Mouse (Mus musculus): ENCODE measurements at regions not wholly inside any gene's neighbourhood (a gene's known extent, or its start where the extent isn't known, plus 50 kb on each side); places are given as distances from the start of the nearest gene placed in this dataset.
"Not testable (repeated sequence)": the region's sequence is repeated elsewhere in the genome, so short reads cannot be mapped to it uniquely, and the experiment has no call there.

DNA sequence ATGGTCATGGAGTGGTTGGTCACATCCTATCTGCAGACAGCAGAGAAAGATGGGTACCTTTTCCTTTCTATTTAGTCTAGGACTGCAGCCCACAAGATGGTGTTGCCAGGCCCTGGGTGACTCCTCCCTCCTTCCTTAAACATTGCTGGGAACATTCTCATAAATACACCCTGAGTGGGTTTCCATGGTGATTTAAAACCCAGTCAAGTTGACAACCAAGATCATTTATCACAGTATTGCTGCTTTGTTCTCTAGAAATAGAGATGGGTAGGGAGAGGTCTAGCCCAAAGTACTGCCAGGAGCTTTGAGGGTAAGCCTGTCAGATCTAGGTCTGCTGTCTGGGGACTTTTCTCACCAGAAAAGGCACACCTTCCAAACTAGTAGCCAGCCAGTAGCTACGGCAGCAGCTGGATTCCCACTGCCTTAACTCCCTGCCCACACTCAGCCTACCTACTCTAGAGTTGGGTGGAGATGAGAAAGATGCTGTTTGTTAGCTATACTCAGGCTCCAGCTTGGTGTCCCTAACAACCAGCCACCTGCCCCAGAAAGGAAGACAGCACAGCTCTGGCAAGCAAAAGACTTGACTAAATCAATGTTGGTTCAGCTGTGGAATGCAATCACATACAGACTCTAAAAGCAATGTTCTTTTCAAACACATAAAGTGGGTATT, 470.4 kb upstream of the Ercc4 start:
- 76% methylated on average over 1 of the region's 1 CpGs for WGBS
- H3K4me3 ChIP-seq (ENCODE audit: low read length) = no peak overlapping the region
- H3K9ac ChIP-seq (ENCODE audit: low read length) = no peak overlapping the region
- no peaks in the 10 kb centered on the region for H3K36me3 ChIP-seq (ENCODE audit: control insufficient read depth, insufficient read depth)
- no peaks in the 10 kb centered on the region for H3K4me1 ChIP-seq (ENCODE audit: control insufficient read depth, insufficient read depth, low read length)
- H3K27ac ChIP-seq (ENCODE audit: low read length) = no peak overlapping the region
- H3K9me3 ChIP-seq (replicated peaks; ENCODE audit: control insufficient read depth, low read length) = no peaks in the 10 kb centered on the region
- H3K27me3 ChIP-seq (ENCODE audit: control insufficient read depth, insufficient read depth, low read length) = no peaks in the 10 kb centered on the region
- no peak overlapping the region for H3K4me2 ChIP-seq (ENCODE audit: low read depth, low read length)
- no peak for ATAC-seq (replicated peaks; ENCODE audit: extremely low read depth, insufficient read depth, low FRiP score)

DNA sequence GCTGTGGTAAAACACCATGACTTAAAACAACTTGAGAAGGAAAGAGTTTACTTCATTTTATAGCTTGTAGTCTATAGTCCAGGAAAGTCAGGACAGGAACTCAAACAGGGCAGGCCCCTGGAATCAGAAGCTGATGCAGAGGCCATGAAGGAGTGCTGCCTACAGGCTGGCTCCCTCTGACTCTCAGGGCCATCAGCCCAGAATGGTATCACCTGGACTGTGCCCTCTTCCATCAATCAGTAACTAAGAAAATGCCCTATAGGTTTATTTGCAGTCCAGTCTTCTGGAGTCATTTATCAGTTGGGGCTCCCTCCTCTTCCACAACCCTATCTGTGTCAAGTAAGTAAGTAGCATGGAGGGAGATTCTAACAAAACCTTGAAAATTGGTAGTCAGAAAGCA, 466.4 kb upstream of the Ercc4 start:
- H3K9ac ChIP-seq (ENCODE audit: low read length) = no peak overlapping the region
- H3K4me3 ChIP-seq (ENCODE audit: low read length) = no peak overlapping the region
- no peaks in the 10 kb centered on the region for H3K36me3 ChIP-seq (ENCODE audit: control insufficient read depth, insufficient read depth)
- H3K27me3 ChIP-seq (ENCODE audit: control insufficient read depth, insufficient read depth, low read length) = no peaks in the 10 kb centered on the region
- H3K9me3 ChIP-seq (replicated peaks; ENCODE audit: control insufficient read depth, low read length) = no peaks in the 10 kb centered on the region
- ATAC-seq (replicated peaks; ENCODE audit: extremely low read depth, insufficient read depth, low FRiP score) = no peak
- H3K4me2 ChIP-seq (ENCODE audit: low read depth, low read length) = no peak overlapping the region
- H3K27ac ChIP-seq (ENCODE audit: low read length) = no peak overlapping the region
- no peaks in the 10 kb centered on the region for H3K4me1 ChIP-seq (ENCODE audit: control insufficient read depth, insufficient read depth, low read length)

DNA sequence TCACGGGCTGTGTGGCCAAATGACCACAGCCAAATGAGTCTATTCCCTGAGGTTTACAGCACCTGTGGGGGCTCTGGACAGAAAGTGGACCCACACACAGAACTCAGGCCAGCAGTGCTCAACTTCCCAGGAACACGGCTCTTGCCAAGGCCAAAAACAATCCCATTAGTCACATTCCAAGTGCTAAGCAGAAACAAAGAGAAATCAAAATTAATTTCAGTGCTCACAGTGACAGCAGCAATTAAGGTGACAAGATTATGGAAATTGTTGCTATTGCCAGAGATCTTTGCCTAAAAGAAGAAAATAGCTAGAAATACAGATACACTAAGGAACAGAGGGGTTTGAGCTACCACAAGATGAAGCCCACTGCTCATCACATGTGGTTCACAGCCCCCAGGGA, 464.9 kb upstream of the Ercc4 start:
- H3K36me3 ChIP-seq (ENCODE audit: control insufficient read depth, insufficient read depth) = no peaks in the 10 kb centered on the region
- H3K4me3 ChIP-seq (ENCODE audit: low read length) = no peak overlapping the region
- no peak overlapping the region for H3K27ac ChIP-seq (ENCODE audit: low read length)
- no peak overlapping the region for H3K4me2 ChIP-seq (ENCODE audit: low read depth, low read length)
- 71% methylated on average over 2 of the region's 2 CpGs for WGBS
- H3K9me3 ChIP-seq (replicated peaks; ENCODE audit: control insufficient read depth, low read length) = no peaks in the 10 kb centered on the region
- ATAC-seq (replicated peaks; ENCODE audit: extremely low read depth, insufficient read depth, low FRiP score) = no peak
- H3K27me3 ChIP-seq (ENCODE audit: control insufficient read depth, insufficient read depth, low read length) = no peaks in the 10 kb centered on the region
- no peaks in the 10 kb centered on the region for H3K4me1 ChIP-seq (ENCODE audit: control insufficient read depth, insufficient read depth, low read length)
- no peak overlapping the region for H3K9ac ChIP-seq (ENCODE audit: low read length)

DNA sequence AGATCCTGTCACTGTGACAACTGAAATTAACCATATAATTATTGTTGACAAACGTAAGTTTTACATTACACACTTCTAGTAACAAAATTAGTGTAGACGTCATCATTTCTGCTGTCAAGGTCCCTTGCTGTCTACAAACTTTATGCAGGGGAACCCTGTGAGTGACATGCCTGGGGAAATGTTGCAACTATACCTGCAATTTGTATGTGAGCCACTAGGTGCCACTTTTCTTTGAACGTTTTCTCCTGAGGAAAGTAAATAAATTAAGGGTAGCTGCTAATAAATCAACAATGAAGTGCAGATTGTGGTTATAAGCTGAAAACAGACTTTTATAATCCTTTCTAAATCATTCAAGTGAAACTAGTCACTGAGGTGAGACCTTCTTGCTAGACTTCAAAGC, 457.3 kb upstream of the Ercc4 start:
- H3K4me2 ChIP-seq (ENCODE audit: low read depth, low read length) = no peak overlapping the region
- 70% methylated on average over 3 of the region's 3 CpGs for WGBS
- no peaks in the 10 kb centered on the region for H3K9me3 ChIP-seq (replicated peaks; ENCODE audit: control insufficient read depth, low read length)
- no peak overlapping the region for H3K4me3 ChIP-seq (ENCODE audit: low read length)
- H3K4me1 ChIP-seq (ENCODE audit: control insufficient read depth, insufficient read depth, low read length) = no peaks in the 10 kb centered on the region
- no peak for ATAC-seq (replicated peaks; ENCODE audit: extremely low read depth, insufficient read depth, low FRiP score)
- H3K27ac ChIP-seq (ENCODE audit: low read length) = no peak overlapping the region
- H3K36me3 ChIP-seq (ENCODE audit: control insufficient read depth, insufficient read depth) = no peaks in the 10 kb centered on the region
- no peak overlapping the region for H3K9ac ChIP-seq (ENCODE audit: low read length)
- no peaks in the 10 kb centered on the region for H3K27me3 ChIP-seq (ENCODE audit: control insufficient read depth, insufficient read depth, low read length)

DNA sequence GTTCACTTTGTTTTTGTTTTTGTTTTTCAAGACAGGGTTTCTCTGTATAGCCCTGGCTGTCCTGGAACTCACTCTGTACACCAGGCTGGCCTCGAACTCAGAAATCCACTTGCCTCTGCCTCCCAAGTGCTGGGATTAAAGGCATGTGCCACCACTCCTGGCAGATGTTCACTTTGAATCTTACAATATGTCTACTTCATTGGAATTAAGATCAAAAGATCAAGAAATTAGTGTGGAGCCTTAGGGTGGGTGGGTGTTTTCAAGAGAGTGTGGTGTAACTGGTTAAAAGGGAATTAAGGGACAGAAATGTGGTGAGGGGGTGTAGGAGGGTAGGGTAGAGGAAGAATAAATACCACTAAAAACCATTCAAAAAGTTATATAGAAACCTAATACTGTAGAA, 435.8 kb upstream of the Ercc4 start:
- not testable (repeated sequence) for H3K4me2 ChIP-seq (ENCODE audit: low read depth, low read length); H3K9ac ChIP-seq (ENCODE audit: low read length); ATAC-seq (replicated peaks; ENCODE audit: extremely low read depth, insufficient read depth, low FRiP score); H3K27ac ChIP-seq (ENCODE audit: low read length); H3K4me1 ChIP-seq (ENCODE audit: control insufficient read depth, insufficient read depth, low read length); H3K27me3 ChIP-seq (ENCODE audit: control insufficient read depth, insufficient read depth, low read length); H3K36me3 ChIP-seq (ENCODE audit: control insufficient read depth, insufficient read depth); H3K4me3 ChIP-seq (ENCODE audit: low read length); H3K9me3 ChIP-seq (replicated peaks; ENCODE audit: control insufficient read depth, low read length)
- WGBS = 72% methylated on average over 1 of the region's 1 CpGs

DNA sequence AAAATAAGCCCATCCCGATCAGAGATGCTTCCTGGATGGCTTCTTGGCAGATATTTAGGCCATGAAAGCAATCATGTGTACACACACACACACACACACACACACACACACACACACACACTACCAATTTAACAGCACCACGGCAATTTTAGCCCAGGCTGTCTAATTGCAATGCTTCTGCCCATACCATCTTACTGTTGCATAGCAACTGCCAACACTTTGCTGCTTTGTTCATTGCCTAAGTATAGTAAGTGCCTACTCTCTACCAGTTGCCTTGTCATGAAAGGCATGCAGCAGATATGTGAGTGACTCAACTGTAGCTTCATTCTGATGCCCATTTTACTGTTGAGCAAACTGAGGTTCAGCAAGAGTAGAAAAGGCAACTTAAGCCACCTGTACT, 428.0 kb upstream of the Ercc4 start:
- Histone ChIP-seq H3K9me3 (replicated peaks; ENCODE audit: control insufficient read depth, low read length) (peaks cover 3% of the 10 kb centered on the region; the same call in 1 of the 2 replicates), H3K27ac (ENCODE audit: low read length) (no peak overlapping the region), H3K27me3 (ENCODE audit: control insufficient read depth, insufficient read depth, low read length) (no peaks in the 10 kb centered on the region), H3K4me3 (ENCODE audit: low read length) (no peak overlapping the region), H3K4me1 (ENCODE audit: control insufficient read depth, insufficient read depth, low read length) (peaks cover 3% of the 10 kb centered on the region; the same call in 1 of the 2 replicates), H3K36me3 (ENCODE audit: control insufficient read depth, insufficient read depth) (no peaks in the 10 kb centered on the region), H3K4me2 (ENCODE audit: low read depth, low read length) (no peak overlapping the region), H3K9ac (ENCODE audit: low read length) (no peak overlapping the region)
- WGBS = 76% methylated on average over 2 of the region's 2 CpGs
- no peak for ATAC-seq (replicated peaks; ENCODE audit: extremely low read depth, insufficient read depth, low FRiP score)

DNA sequence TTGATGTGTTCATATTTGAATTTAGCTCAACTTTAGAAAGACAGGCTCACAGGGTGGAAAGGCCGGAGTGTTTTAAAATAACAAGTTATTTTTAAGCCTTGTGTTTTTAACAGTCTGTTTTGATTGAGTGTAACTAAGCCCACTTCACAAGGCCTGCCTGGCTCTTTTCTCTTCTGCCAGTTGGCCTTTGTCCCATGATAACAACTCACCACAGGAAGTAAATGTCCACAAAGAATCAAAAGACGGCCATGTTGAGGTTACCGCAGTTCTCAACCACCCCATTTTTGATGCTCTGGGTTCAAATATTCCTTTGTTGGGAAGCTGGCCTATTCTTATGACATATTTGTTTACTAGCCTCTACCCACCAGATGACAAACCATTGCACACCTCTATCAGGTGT, 423.7 kb upstream of the Ercc4 start:
- Histone ChIP-seq H3K9me3 (replicated peaks; ENCODE audit: control insufficient read depth, low read length) (peaks cover 3% of the 10 kb centered on the region; the same call in 1 of the 2 replicates), H3K27ac (ENCODE audit: low read length) (no peak overlapping the region), H3K36me3 (ENCODE audit: control insufficient read depth, insufficient read depth) (no peaks in the 10 kb centered on the region), H3K4me2 (ENCODE audit: low read depth, low read length) (no peak overlapping the region), H3K9ac (ENCODE audit: low read length) (no peak overlapping the region), H3K27me3 (ENCODE audit: control insufficient read depth, insufficient read depth, low read length) (no peaks in the 10 kb centered on the region), H3K4me3 (ENCODE audit: low read length) (no peak overlapping the region), H3K4me1 (ENCODE audit: control insufficient read depth, insufficient read depth, low read length) (peaks cover 3% of the 10 kb centered on the region; the same call in 1 of the 2 replicates)
- WGBS = 38% methylated on average over 3 of the region's 3 CpGs
- no peak for ATAC-seq (replicated peaks; ENCODE audit: extremely low read depth, insufficient read depth, low FRiP score)

DNA sequence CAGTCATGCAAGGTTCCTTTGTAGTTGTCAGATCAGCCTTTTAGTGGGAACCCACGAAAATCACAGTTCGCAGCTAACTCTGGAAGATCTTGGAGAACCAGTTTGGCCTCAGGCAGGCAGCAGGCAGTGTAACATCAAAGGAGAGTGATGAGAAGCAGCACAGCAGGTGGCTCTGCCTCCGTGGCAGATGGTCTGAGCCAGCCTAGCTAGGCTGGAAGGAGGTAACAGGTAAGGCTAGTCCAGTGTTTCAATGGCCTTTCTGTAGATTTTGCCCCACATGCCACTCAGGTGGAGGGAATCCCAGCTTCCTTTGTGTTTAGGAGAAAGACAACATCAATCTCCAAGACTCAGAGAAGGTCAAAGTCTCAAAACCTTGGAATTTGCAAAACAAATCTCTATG, 417.7 kb upstream of the Ercc4 start:
- ATAC-seq (replicated peaks; ENCODE audit: extremely low read depth, insufficient read depth, low FRiP score) = no peak
- WGBS = 47% methylated on average over 3 of the region's 3 CpGs

DNA sequence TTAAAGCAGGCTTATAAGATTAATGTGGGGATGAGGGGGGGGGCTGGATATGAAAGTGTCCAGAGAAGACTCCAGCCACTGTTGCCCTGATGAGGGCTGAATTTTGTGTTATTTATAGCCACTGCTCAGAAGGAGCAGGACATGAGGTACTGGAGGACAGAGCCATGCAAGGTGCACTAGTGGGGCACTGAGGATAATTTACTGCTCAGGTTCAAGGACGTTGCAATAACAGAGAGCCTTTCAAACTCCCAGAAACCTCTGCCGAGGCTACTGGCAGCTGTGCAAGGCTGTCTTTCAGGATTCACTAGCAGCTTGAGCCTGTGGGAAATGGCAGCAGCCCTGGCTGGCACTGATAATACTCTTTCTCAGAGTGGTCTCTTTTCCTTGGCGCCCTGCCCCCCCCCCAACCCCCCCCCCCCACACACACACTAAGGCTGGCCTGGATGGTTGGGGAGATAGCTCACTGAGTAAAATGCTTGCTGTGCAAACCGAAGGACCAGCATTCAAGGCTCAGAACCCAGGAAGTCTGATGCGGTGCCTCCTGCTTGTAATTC, 416.7 kb upstream of the Ercc4 start:
- Histone ChIP-seq H3K27me3 (ENCODE audit: control insufficient read depth, insufficient read depth, low read length) (no peaks in the 10 kb centered on the region), H3K4me3 (ENCODE audit: low read length) (no peak overlapping the region), H3K9me3 (replicated peaks; ENCODE audit: control insufficient read depth, low read length) (no peaks in the 10 kb centered on the region), H3K9ac (ENCODE audit: low read length) (no peak overlapping the region), H3K4me1 (ENCODE audit: control insufficient read depth, insufficient read depth, low read length) (peaks cover 8% of the 10 kb centered on the region), H3K27ac (ENCODE audit: low read length) (no peak overlapping the region), H3K4me2 (ENCODE audit: low read depth, low read length) (no peak overlapping the region), H3K36me3 (ENCODE audit: control insufficient read depth, insufficient read depth) (no peaks in the 10 kb centered on the region)
- 32% methylated on average over 4 of the region's 5 CpGs for WGBS
- ATAC-seq (replicated peaks; ENCODE audit: extremely low read depth, insufficient read depth, low FRiP score) = no peak

More for the DNA sequence above, 417.7 kb upstream of the Ercc4 start:
- Histone ChIP-seq H3K4me1 (ENCODE audit: control insufficient read depth, insufficient read depth, low read length) (peaks cover 3% of the 10 kb centered on the region), H3K4me2 (ENCODE audit: low read depth, low read length) (no peak overlapping the region), H3K36me3 (ENCODE audit: control insufficient read depth, insufficient read depth) (no peaks in the 10 kb centered on the region), H3K4me3 (ENCODE audit: low read length) (no peak overlapping the region), H3K27me3 (ENCODE audit: control insufficient read depth, insufficient read depth, low read length) (no peaks in the 10 kb centered on the region), H3K27ac (ENCODE audit: low read length) (no peak overlapping the region), H3K9me3 (replicated peaks; ENCODE audit: control insufficient read depth, low read length) (no peaks in the 10 kb centered on the region), H3K9ac (ENCODE audit: low read length) (no peak overlapping the region)

Data from heart, embryonic 16.5 days (tissue).